Mouse (Mus musculus) stomach, embryonic 16.5 days (tissue): ENCODE data around the gene Rab11fip4. TPM values are rescaled to one million over a fixed set of nuclear protein-coding genes. Genes with fewer than 3 reads are reported as not detected.

ENCODE experiments used
- ATAC-seq: fragments of 200-750 bp; cut with Nextera tagmentation; 2 replicates; pipeline ENCODE4 v1.8.0; 2017; ENCODE audit warnings: moderate number of reproducible peaks, moderate TSS enrichment; ENCODE audit not compliant: insufficient read depth, low FRiP score
- H3K27ac ChIP-seq: fragments of 300-500 bp; sonication (generic); 2 replicates; pipeline ENCODE4 v1.5.1; 2014; ENCODE audit warnings: low read length
- H3K27me3 ChIP-seq: fragments of 300-500 bp; sonication (generic); 2 replicates; pipeline ENCODE4 v1.6.1; 2014; ENCODE audit warnings: low read length, control low read depth, mixed read lengths; ENCODE audit not compliant: control insufficient read depth, insufficient read depth
- H3K36me3 ChIP-seq: fragments of 300-500 bp; sonication (generic); 2 replicates; pipeline ENCODE4 v1.6.1; 2014; ENCODE audit warnings: low read length; ENCODE audit not compliant: control insufficient read depth, insufficient read depth
- H3K4me1 ChIP-seq: fragments of 300-500 bp; sonication (generic); 2 replicates; pipeline ENCODE4 v1.6.1; 2014; ENCODE audit warnings: low read length, control low read depth, mixed read lengths; ENCODE audit not compliant: control insufficient read depth, insufficient read depth
- H3K4me2 ChIP-seq: fragments of 300-500 bp; sonication (generic); 2 replicates; pipeline ENCODE4 v1.6.1; 2014; ENCODE audit warnings: low read depth, low read length, mixed read lengths
- H3K4me3 ChIP-seq: fragments of 300-500 bp; sonication (generic); replicated peaks from 2 replicates; pipeline ENCODE4 v1.5.1; 2014; ENCODE audit warnings: mild to moderate bottlenecking, low read length
- H3K9ac ChIP-seq: fragments of 300-500 bp; sonication (generic); 2 replicates; pipeline ENCODE4 v1.6.1; 2014; ENCODE audit warnings: low read length
- H3K9me3 ChIP-seq: fragments of 300-500 bp; sonication (generic); replicated peaks from 2 replicates; pipeline ENCODE4 v1.6.1; 2016; ENCODE audit warnings: low read length, control low read depth; ENCODE audit not compliant: control insufficient read depth
- WGBS: fragments of 180-500 bp; shearing (Covaris S2); extraction: QIAGEN DNeasy Blood & Tissue Kit; methylation state at CpG from one replicate; pipeline ENCODE4 v1.1.7; 2014; 5-methylcytosine and 5-hydroxymethylcytosine counted together
- microRNA counts: library from miRNA; unstranded; fragments of <30 nt; microRNA quantifications from one replicate; lab custom pipeline; 2016
- microRNA-seq: library from miRNA; unstranded; fragments of <30 nt; microRNA quantifications from one replicate; pipeline ENCODE4, GENCODE M21; 2016
- polyA plus RNA-seq: library from polyadenylated mRNA; unstranded; fragments of >200 nt; fragmentation: Nextera tagmentation; extraction: Ambion mirVana; gene quantifications from 2 replicates; pipeline ENCODE4 v1.2.1, GENCODE M21; 2015

The Rab11fip4 gene
- polyA plus RNA-seq, 1 experiment from 2014 or later: 2.0 TPM

- H3K4me1 ChIP-seq: peaks cover 26% of the 10 kb centered on the region
- peak overlapping the region; percentile 27; the same call in 1 of the 2 replicates for H3K9ac ChIP-seq
- H3K27me3 ChIP-seq: no peaks in the 10 kb centered on the region
- no peaks in the 10 kb centered on the region for H3K36me3 ChIP-seq
- H3K4me3 ChIP-seq: no peak overlapping the region
- H3K9me3 ChIP-seq: no peaks in the 10 kb centered on the region
- no peak overlapping the region for H3K4me2 ChIP-seq
- peak overlapping the region; percentile 89 for H3K27ac ChIP-seq
- WGBS: 54% methylated on average over 19 of the region's 19 CpGs
- ATAC-seq: peak; percentile 84
These were observed 147.9 kb downstream of the Rab11fip4 start for GRCm38 (mm10) chr11:79738725-79739558.

GRCm38 (mm10) chr11:79740740-79741512 lies 149.9 kb downstream of the Rab11fip4 start:
- no peak overlapping the region for H3K27ac ChIP-seq
- H3K9me3 ChIP-seq: no peaks in the 10 kb centered on the region
- no peaks in the 10 kb centered on the region for H3K36me3 ChIP-seq
- no peak overlapping the region for H3K4me3 ChIP-seq
- ATAC-seq: no peak
- H3K4me1 ChIP-seq: peaks cover 26% of the 10 kb centered on the region
- H3K4me2 ChIP-seq: no peak overlapping the region
- WGBS: 79% methylated on average over 10 of the region's 10 CpGs
- no peak overlapping the region for H3K9ac ChIP-seq
- H3K27me3 ChIP-seq: no peaks in the 10 kb centered on the region

- no peaks in the 10 kb centered on the region for H3K36me3 ChIP-seq
- H3K9ac ChIP-seq: no peak overlapping the region
- no peaks in the 10 kb centered on the region for H3K4me1 ChIP-seq
- no peaks in the 10 kb centered on the region for H3K27me3 ChIP-seq
- H3K4me2 ChIP-seq: no peak overlapping the region
- peak; percentile 86 for ATAC-seq
- WGBS: 76% methylated on average over 11 of the region's 11 CpGs
- no peaks in the 10 kb centered on the region for H3K9me3 ChIP-seq
- no peak overlapping the region for H3K4me3 ChIP-seq
- peak overlapping the region; percentile 54; the same call in 1 of the 2 replicates for H3K27ac ChIP-seq
These were observed 155.6 kb downstream of the Rab11fip4 start for GRCm38 (mm10) chr11:79746552-79747102.

MicroRNAs within 50 kb of the gene (microRNA counts, 519-probe panel; counts per million panel counts)
- microRNA mmu-miR-193 (lab: Ali Mortazavi, UCI) (2,508 counts per million, percentile 54 among the panel's probes with 10 or more counts), microRNA mmu-miR-365 (lab: Ali Mortazavi, UCI) (3,785 counts per million, percentile 88 among the panel's probes with 10 or more counts)

Small RNAs within 50 kb of the gene (microRNA-seq; reads per million reads assigned to microRNA genes)
- gene Mir193a (25.3 reads per million, percentile 41 among the genes with 10 or more reads in this experiment), gene Mir365-2 (3.8 reads per million, percentile 21 among the genes with 10 or more reads in this experiment)

Other genes with a start within 250 kb of the Rab11fip4 start
- gene Omg, start 87.1 kb upstream of the Rab11fip4 start, polyA plus RNA-seq: 0.12 and 0.28 TPM in 2 replicates
- gene Evi2b, start 67.5 kb upstream of the Rab11fip4 start, polyA plus RNA-seq: 1.7 and 1.8 TPM in 2 replicates
- 0.60 and 0.89 TPM in 2 replicates for gene Evi2, start 60.6 kb upstream of the Rab11fip4 start, polyA plus RNA-seq
- gene Evi2a, start 60.6 kb upstream of the Rab11fip4 start, polyA plus RNA-seq: 4.2 and 5.0 TPM in 2 replicates